Mouse (Mus musculus) liver, embryonic 15.5 days (tissue): ENCODE measurements around the gene C1qtnf5. TPM values are rescaled to one million over a fixed set of nuclear protein-coding genes. Genes with fewer than 3 reads are reported as not detected.

Experiments used
- ATAC-seq: fragments of 200-750 bp; cut with Nextera tagmentation; 2 replicates; pipeline ENCODE4 v1.8.0; 2017; ENCODE audit warnings: moderate number of reproducible peaks, mild to moderate bottlenecking, moderate library complexity; ENCODE audit not compliant: insufficient read depth
- H3K27ac ChIP-seq: fragments of 300-500 bp; sonication (generic); replicated peaks from 2 replicates; pipeline ENCODE4 v1.5.1; 2015; ENCODE audit warnings: mild to moderate bottlenecking, inconsistent platforms
- H3K27me3 ChIP-seq: fragments of 300-500 bp; sonication (generic); 2 replicates; pipeline ENCODE4 v1.6.1; 2015; ENCODE audit warnings: mild to moderate bottlenecking, inconsistent platforms
- H3K36me3 ChIP-seq: fragments of 300-500 bp; sonication (generic); replicated peaks from 2 replicates; pipeline ENCODE4 v1.6.1; 2015; ENCODE audit warnings: moderate library complexity, mild to moderate bottlenecking, inconsistent platforms
- H3K4me1 ChIP-seq: fragments of 300-500 bp; sonication (generic); replicated peaks from 2 replicates; pipeline ENCODE4 v1.6.1; 2015; ENCODE audit warnings: inconsistent platforms
- H3K4me2 ChIP-seq: fragments of 300-500 bp; sonication (generic); 2 replicates; pipeline ENCODE4 v1.6.1; 2015; ENCODE audit warnings: moderate library complexity, mild to moderate bottlenecking, inconsistent platforms
- H3K4me3 ChIP-seq: fragments of 300-500 bp; sonication (generic); replicated peaks from 2 replicates; pipeline ENCODE4 v1.5.1; 2015; ENCODE audit warnings: mild to moderate bottlenecking, inconsistent platforms
- H3K9ac ChIP-seq: fragments of 300-500 bp; sonication (generic); 2 replicates; pipeline ENCODE4 v1.6.1; 2015; ENCODE audit warnings: moderate library complexity, mild to moderate bottlenecking, inconsistent platforms
- H3K9me3 ChIP-seq: fragments of 300-500 bp; sonication (generic); replicated peaks from 2 replicates; pipeline ENCODE4 v1.6.1; 2016; ENCODE audit warnings: inconsistent platforms
- WGBS: fragments of 180-500 bp; shearing (Covaris S2); methylation state at CpG from one replicate; pipeline ENCODE4 v1.1.7; 2015; ENCODE audit warnings: mixed read lengths; ENCODE audit not compliant: insufficient replicate concordance; 5-methylcytosine and 5-hydroxymethylcytosine counted together
- polyA plus RNA-seq: library from polyadenylated mRNA; unstranded; fragments of >200 nt; fragmentation: Nextera tagmentation; extraction: Ambion mirVana; gene quantifications from 2 replicates; pipeline ENCODE4 v1.2.1, GENCODE M21; 2015

Gene C1qtnf5
- polyA plus RNA-seq, 1 experiment from 2014 or later: 0.29 TPM

DNA sequence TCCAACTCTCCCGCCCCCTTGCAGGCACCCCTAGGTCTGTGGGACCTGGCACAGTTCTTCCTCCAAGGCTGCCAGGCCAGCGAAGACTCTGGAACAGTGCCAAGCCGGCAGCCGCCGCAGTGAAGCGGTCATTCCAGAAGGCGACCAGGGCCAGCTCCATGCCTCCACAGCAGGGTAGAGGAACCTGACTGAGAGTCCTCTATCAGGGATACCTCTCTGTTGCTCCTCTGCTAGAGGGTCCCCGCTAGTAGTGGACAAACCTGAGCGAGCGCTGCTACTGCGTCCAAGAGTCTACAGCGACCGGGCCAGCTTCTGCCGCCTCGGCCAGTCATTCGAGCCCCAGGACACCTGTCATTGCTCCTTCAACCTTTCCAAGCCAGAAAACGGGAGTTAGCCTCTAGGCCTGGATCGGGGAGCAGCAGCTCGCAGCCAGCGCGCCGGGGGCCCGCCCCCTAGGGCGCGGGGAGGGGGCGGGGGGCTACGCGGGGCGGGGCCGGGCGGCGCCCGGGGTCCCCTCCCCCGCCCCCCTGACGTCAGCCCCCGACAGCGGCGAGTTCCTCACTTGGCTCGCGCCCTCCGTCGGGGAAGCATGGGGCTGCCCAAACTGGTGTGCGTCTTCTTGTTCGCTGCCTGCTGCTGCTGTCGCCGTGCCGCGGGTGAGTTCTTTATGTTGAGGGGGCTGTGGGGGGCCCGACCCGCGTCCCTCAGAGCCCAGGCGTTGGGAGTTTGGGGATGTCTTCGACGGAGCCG lies 27.2 kb downstream of the C1qtnf5 start, which contains the start of gene Mcam:
Mcam (plus strand) TSS at position 369 of the 750 bp plus-strand sequence.
- no peak within 1 kb of the TSS for H3K27ac ChIP-seq
- H3K4me1 ChIP-seq: peaks cover 31% of the 10 kb centered on the region
- peaks cover 82% of the 10 kb centered on the region for H3K27me3 ChIP-seq
- H3K36me3 ChIP-seq: no peaks in the 10 kb centered on the region
- H3K9ac ChIP-seq: peak within 1 kb of the TSS; percentile 1; the same call in 1 of the 2 replicates
- peak within 1 kb of the TSS; percentile 69 for H3K4me2 ChIP-seq
- no peak for ATAC-seq
- 3% methylated on average over 54 of the region's 55 CpGs for WGBS
- peak within 1 kb of the TSS; percentile 51 for H3K4me3 ChIP-seq
- H3K9me3 ChIP-seq: no peaks in the 10 kb centered on the region

DNA sequence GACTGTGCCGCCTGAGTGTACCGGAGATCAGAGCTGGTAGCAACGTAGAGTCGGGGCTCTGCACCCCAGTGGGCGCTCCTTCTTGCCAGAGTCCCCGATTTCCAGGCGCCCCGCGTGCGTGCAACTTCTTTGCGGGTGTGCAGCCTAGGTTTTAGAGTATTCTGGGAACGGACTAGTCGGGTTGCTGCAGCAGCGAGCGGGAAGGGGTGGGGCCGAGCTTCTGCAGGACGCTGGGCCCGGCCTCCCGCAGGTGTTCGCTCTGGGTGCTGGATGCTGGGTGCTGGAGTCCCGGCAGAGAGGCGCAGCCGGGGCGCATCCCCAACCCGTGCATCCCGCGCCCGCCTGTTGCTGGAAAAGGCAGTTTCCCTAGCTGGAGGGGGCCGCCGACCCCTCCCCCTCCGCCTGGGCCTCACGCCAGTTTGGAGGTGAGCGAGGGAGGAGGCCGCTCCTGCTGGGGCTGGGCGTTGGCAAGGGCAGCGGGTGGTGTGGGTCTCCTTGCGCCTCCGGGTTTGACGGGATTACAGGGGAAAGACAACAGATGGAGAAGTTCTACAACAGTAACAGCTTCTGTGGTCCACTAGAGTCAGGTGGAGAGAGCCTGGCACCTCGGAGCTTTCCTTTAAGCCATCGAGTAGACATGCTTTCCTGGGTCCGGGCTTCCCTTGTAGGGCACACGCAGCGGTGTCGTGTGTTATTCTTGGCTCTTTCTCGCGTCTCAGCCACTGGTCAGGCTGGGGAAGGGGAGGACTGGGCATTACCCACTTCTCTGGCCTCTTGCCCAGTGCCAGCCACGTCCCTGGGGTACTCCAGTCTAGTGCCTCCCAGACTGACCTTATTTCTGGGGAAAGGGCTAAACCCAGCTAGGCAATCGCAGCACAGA lies 28.0 kb downstream of the C1qtnf5 start:
- peak overlapping the region; percentile 51 for H3K4me3 ChIP-seq
- H3K4me1 ChIP-seq: peaks cover 24% of the 10 kb centered on the region
- H3K9me3 ChIP-seq: no peaks in the 10 kb centered on the region
- H3K27ac ChIP-seq: no peak overlapping the region
- no peaks in the 10 kb centered on the region for H3K36me3 ChIP-seq
- ATAC-seq: no peak
- H3K9ac ChIP-seq: 0 out of 2 replicates have a peak overlapping the region, but pooled peaks have one; percentile 1
- H3K4me2 ChIP-seq: peak overlapping the region; percentile 69
- H3K27me3 ChIP-seq: peaks cover 74% of the 10 kb centered on the region
- 4% methylated on average over 49 of the region's 49 CpGs for WGBS

DNA sequence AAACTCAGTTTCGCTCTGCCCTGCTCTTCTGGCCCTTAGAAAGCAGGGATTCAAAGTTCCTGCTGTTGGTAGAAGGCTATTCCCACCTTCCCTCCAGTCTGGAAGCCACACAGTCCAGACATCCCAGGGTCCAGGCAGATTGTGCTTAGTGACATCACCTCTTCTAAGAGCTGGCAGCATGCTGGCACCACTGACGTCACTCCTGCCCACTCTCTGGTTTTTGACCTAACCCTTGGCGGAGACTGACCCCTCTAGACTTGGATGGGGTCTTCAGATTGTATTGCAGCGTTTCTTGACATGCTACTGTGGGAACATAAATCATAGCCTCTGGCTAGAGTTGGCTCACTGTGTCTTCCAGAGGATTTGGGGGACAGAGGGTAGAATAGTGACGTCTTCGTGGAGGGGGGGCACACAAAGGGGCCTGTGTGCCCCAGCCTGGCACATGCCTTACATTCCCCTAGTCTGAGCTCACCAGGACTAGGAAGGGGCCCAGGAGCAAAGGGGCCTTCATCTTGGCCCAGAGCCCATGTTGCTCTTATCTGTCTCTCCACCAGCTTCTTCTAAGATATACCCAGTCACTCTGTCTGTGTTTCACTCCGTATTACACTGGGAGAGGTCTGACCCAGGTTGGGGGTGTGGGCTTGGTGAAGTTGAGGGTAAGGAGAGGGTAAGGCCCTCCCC lies 28.8 kb downstream of the C1qtnf5 start:
- no peak for ATAC-seq
- Histone ChIP-seq H3K4me3 (peak overlapping the region; percentile 2; the same call in 1 of the 2 replicates), H3K4me1 (peaks cover 19% of the 10 kb centered on the region), H3K9ac (no peak overlapping the region), H3K27ac (no peak overlapping the region), H3K36me3 (no peaks in the 10 kb centered on the region), H3K4me2 (peak overlapping the region; percentile 69; the same call in 1 of the 2 replicates), H3K9me3 (no peaks in the 10 kb centered on the region), H3K27me3 (peaks cover 66% of the 10 kb centered on the region)
- 48% methylated on average over 7 of the region's 7 CpGs for WGBS

DNA sequence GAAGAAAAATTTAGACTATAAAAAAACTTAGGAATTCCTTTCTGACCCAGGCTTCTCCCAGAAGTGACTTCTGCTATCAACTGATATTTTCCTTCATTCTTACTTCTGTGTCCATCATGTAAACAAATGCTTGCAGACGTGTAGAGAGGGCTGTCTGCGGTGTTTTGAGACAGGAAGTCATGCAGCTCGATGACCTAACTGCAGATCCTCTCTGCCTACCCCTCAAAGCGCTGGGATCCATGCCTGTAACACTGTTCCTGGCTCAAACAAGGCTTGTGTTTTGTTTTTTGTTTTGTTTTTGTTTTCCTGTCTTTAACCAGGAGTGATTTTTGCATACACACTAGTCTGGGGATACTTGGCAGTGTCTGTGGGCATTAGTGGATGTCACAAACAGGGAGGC lies 30.8 kb downstream of the C1qtnf5 start:
- no peak overlapping the region for H3K4me3 ChIP-seq
- peaks cover 6% of the 10 kb centered on the region; the same call in 1 of the 2 replicates for H3K36me3 ChIP-seq
- no peak overlapping the region for H3K27ac ChIP-seq
- H3K4me1 ChIP-seq: peaks cover 19% of the 10 kb centered on the region
- H3K27me3 ChIP-seq: peaks cover 46% of the 10 kb centered on the region
- no peaks in the 10 kb centered on the region for H3K9me3 ChIP-seq
- ATAC-seq: no peak
- no peak overlapping the region for H3K9ac ChIP-seq
- H3K4me2 ChIP-seq: no peak overlapping the region
- WGBS: 6% methylated on average over 4 of the region's 4 CpGs

DNA sequence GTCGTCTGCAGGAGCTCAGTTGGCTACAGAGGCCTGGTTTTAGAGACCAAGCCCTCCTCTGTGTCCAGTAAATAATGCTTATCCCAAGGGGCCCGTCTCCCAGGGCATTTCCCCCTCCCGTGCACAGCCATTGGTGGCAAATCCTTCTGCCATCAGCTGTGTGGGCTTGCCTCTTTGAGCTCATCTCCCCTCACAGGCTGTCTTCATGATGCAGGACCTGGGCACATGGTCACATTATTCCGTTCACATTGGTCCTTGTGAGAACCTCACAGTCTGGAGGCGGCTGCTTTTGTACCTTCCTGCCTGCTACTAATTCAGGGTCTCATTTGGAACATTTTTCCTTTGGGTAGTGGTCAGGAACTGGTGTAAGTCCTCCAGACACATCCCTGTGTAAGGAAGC lies 34.9 kb downstream of the C1qtnf5 start:
- Histone ChIP-seq H3K4me2 (no peak overlapping the region), H3K9me3 (no peaks in the 10 kb centered on the region), H3K27ac (no peak overlapping the region), H3K4me1 (no peaks in the 10 kb centered on the region), H3K9ac (no peak overlapping the region), H3K27me3 (peaks cover 5% of the 10 kb centered on the region), H3K4me3 (no peak overlapping the region), H3K36me3 (peaks cover 26% of the 10 kb centered on the region)
- WGBS: 65% methylated on average over 5 of the region's 5 CpGs
- ATAC-seq: no peak

DNA sequence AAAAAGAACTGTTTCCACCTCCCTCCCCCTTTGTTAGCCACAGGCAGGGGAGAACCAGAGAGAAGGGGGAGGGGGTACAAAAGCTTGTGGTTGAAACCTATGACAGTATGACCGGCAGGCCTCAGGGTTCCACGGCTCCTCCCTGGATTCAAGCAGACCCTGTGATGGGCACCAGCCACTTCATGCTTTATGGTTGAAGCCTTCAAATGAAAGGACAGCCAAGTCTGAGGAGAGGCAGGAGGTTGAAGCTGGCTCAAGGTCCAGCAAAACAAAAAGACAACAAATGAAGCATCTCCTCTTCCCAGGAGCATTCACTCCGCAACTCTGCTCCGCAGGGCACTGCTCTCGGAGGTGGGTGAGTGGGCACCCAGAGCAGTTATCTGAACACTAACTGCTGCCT lies 36.4 kb downstream of the C1qtnf5 start:
- ATAC-seq: no peak
- no peak overlapping the region for H3K9ac ChIP-seq
- no peak overlapping the region for H3K4me3 ChIP-seq
- no peaks in the 10 kb centered on the region for H3K27me3 ChIP-seq
- H3K9me3 ChIP-seq: no peaks in the 10 kb centered on the region
- H3K4me1 ChIP-seq: no peaks in the 10 kb centered on the region
- H3K36me3 ChIP-seq: peaks cover 34% of the 10 kb centered on the region
- 81% methylated on average over 5 of the region's 5 CpGs for WGBS
- no peak overlapping the region for H3K4me2 ChIP-seq
- H3K27ac ChIP-seq: no peak overlapping the region

DNA sequence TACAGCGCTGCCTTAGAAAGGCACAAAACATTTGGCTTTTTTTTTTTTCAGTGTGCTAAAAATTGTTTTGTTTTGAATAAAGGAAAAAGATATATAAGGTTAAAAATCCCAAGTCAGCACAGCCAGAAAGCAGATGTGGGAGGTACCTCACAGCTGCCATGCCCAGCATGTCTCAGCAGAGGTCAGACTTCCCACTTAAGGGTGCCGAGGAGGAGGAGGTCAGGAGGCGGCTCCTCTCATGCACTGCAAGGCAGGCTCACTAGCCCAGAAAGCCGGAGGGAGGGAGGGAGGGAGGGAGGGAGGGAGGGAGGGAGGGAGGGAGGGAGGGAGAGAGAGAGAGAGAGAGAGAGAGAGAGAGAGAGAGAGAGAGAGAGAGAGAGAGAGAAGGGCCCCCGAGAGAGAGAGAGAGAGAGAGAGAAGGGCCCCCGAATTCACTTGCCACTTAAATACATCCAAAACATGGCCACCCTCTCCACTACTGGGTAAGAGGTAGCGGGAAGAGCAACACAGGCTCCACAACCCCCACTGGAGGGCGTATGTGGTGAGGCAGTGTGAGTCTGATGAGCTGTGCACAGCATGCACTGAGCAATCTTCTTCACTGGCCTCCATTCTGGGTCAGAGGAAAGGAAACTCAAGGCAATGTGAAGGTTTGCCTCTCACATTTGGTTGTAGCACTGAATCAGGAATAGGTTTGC lies 37.1 kb downstream of the C1qtnf5 start:
- ATAC-seq: no peak
- H3K27me3 ChIP-seq: no peaks in the 10 kb centered on the region
- H3K27ac ChIP-seq: no peak overlapping the region
- H3K9me3 ChIP-seq: no peaks in the 10 kb centered on the region
- H3K36me3 ChIP-seq: peaks cover 35% of the 10 kb centered on the region
- WGBS: 49% methylated on average over 7 of the region's 8 CpGs
- no peaks in the 10 kb centered on the region for H3K4me1 ChIP-seq
- no peak overlapping the region for H3K4me2 ChIP-seq
- no peak overlapping the region for H3K9ac ChIP-seq
- no peak overlapping the region for H3K4me3 ChIP-seq

DNA sequence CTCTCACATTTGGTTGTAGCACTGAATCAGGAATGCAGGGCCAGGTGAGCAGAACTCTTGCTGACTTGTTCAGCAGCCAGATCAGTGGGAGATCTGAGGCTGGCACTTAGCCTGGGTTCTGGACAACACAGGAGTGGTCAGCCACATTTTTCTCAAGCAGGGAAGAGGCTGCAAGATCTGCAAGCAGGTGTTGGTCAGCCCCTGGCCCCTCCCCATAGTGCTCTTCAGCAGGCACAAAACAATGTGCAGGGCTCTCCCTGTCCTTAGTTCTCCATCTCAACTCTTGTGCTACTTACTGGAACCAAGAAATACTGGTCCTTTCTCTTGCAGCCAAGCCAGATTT lies 37.6 kb downstream of the C1qtnf5 start:
- Histone ChIP-seq H3K9me3 (no peaks in the 10 kb centered on the region), H3K36me3 (peaks cover 40% of the 10 kb centered on the region), H3K4me1 (no peaks in the 10 kb centered on the region), H3K27ac (no peak overlapping the region), H3K9ac (no peak overlapping the region), H3K4me2 (no peak overlapping the region), H3K27me3 (no peaks in the 10 kb centered on the region), H3K4me3 (no peak overlapping the region)
- no peak for ATAC-seq

DNA sequence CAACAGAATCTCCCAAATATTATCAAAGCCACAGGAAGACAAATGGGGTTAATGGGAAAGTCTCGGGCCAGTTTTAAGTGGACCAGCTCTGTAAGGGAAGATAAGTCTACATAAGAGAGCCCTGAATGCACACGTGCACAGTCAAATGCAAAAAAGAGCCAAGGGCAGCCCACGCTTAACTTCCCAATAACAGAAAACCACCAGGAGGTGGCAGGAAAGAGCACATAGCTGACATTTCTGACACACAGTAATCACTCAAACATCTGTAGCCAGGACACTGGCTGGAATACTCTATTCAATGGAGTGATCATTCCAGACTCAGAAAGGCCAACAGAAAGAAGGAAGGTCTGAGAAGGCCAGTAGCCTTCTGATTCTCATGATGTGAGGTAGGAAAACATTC lies 40.2 kb downstream of the C1qtnf5 start:
- Histone ChIP-seq H3K4me2 (no peak overlapping the region), H3K9ac (no peak overlapping the region), H3K4me1 (no peaks in the 10 kb centered on the region), H3K27me3 (no peaks in the 10 kb centered on the region), H3K9me3 (no peaks in the 10 kb centered on the region), H3K36me3 (peaks cover 53% of the 10 kb centered on the region), H3K27ac (no peak overlapping the region), H3K4me3 (no peak overlapping the region)
- no peak for ATAC-seq
- 60% methylated on average over 3 of the region's 3 CpGs for WGBS
